Mouse (Mus musculus): ENCODE results near the gene Acnat1.
"Not testable (repeated sequence)": the region's sequence is repeated elsewhere in the genome, so short reads cannot be mapped to it uniquely, and the experiment has no call there.

The Acnat1 gene

GRCm38 (mm10) chr4:49473435-49474100, at the start of gene Acnat1:
Gene Acnat1, minus strand, starts transcription at chr4:49473912.
- no peak for DNase-seq (ENCODE audit: low read depth)

GRCm38 (mm10) chr4:49522576-49522975, 48.9 kb upstream of the Acnat1 start:
- DNase-seq (ENCODE audit: low read depth), result no peak

GRCm38 (mm10) chr4:49521346-49521745, 47.6 kb upstream of the Acnat1 start:
- no peak for DNase-seq (ENCODE audit: low read depth)

- peak; percentile 97 for DNase-seq (ENCODE audit: low read depth)
These were observed 47.0 kb upstream of the Acnat1 start, which contains the start of the genes Mrpl50 and Zfp189 for GRCm38 (mm10) chr4:49520572-49521340. Gene Mrpl50, minus strand, starts transcription at chr4:49521093. Gene Zfp189, plus strand, starts transcription at chr4:49521176.

GRCm38 (mm10) chr4:49519476-49519875, 45.8 kb upstream of the Acnat1 start:
- peak; percentile 42 for DNase-seq (ENCODE audit: low read depth)

GRCm38 (mm10) chr4:49514441-49514840, 40.7 kb upstream of the Acnat1 start:
- no peak for DNase-seq (ENCODE audit: low read depth)

GRCm38 (mm10) chr4:49512636-49513035, 38.9 kb upstream of the Acnat1 start:
- no peak for DNase-seq (ENCODE audit: low read depth)

- not testable (repeated sequence) for DNase-seq (ENCODE audit: low read depth)
These were observed 36.6 kb upstream of the Acnat1 start for GRCm38 (mm10) chr4:49510236-49510835.

GRCm38 (mm10) chr4:49509183-49509582, 35.5 kb upstream of the Acnat1 start:
- no peak for DNase-seq (ENCODE audit: low read depth)

- no peak for DNase-seq (ENCODE audit: low read depth)
These were observed 32.7 kb upstream of the Acnat1 start, which contains the start of gene Baat for GRCm38 (mm10) chr4:49506386-49506785. Gene Baat, minus strand, starts transcription at chr4:49506557.

- DNase-seq (ENCODE audit: low read depth), result no peak
These were observed 29.9 kb upstream of the Acnat1 start for GRCm38 (mm10) chr4:49503563-49503962.

GRCm38 (mm10) chr4:49485934-49486650, 12.4 kb upstream of the Acnat1 start:
- not testable (repeated sequence) for DNase-seq (ENCODE audit: low read depth)

GRCm38 (mm10) chr4:49485442-49485841, 11.7 kb upstream of the Acnat1 start:
- no peak for DNase-seq (ENCODE audit: low read depth)

GRCm38 (mm10) chr4:49480896-49481295, 7.2 kb upstream of the Acnat1 start:
- DNase-seq (ENCODE audit: low read depth), result no peak

- no peak for DNase-seq (ENCODE audit: low read depth)
These were observed 6.5 kb upstream of the Acnat1 start for GRCm38 (mm10) chr4:49480104-49480760.

- DNase-seq (ENCODE audit: low read depth), result not testable (repeated sequence)
These were observed 5.3 kb upstream of the Acnat1 start for GRCm38 (mm10) chr4:49479035-49479434.

GRCm38 (mm10) chr4:49478118-49478877, 4.6 kb upstream of the Acnat1 start:
- DNase-seq (ENCODE audit: low read depth), result no peak

GRCm38 (mm10) chr4:49474583-49474982, 871 bp upstream of the Acnat1 start:
- DNase-seq (ENCODE audit: low read depth), result no peak

GRCm38 (mm10) chr4:49469435-49470151, 4.1 kb downstream of the Acnat1 start:
- no peak for DNase-seq (ENCODE audit: low read depth)

- no peak for DNase-seq (ENCODE audit: low read depth)
These were observed 6.4 kb downstream of the Acnat1 start for GRCm38 (mm10) chr4:49467360-49467759.
